Mouse (Mus musculus) kidney, adult 11 months (tissue): Measurements from ENCODE around the gene Crot.
"Not testable (repeated sequence)": the region's sequence is repeated elsewhere in the genome, so short reads cannot be mapped to it uniquely, and the experiment has no call there.

Experiments
- DNase-seq: peaks from one replicate; pipeline ENCODE4 v3.0.0; 2022

Crot gene

DNA sequence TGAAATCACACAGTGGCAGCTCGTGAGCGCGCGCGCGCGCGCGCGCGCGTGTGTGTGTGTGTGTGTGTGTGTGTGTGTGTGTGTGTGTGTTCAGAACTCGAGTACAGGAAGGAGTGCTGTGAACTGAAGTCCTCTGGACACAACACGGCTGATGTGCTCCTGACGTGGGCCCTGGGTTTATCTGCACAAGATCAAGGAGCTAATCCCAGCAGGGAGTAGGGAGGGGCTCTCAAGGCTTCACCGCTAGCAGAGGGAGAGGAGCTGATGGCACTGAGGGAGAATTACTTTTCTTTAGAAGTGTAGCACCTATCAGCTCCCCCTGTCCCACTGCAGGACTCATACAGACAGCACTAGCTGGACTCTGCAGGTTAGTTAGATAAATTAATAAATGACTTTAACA lies 5.5 kb downstream of the Crot start:
- DNase-seq: no peak

DNA sequence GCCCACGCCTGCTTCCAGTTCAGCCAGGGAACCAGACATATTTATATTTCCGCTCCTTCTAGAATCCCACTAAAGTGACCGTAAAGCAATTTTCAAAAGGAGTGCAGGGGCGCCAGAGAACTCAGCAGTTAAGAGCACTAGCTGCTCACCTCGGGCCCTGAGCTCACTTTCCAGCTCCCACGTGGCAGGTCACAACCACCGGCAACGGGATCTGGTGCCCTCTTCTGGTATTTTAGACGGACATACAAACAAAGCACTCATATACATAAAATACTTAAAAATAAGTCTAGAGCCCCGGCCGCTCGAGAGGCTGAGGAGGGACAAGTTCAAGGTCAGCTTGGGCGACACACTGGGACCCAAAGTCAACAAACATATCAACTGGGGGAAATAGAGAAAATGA lies 6.6 kb downstream of the Crot start:
- DNase-seq: no peak

- no peak for DNase-seq
These were observed 9.2 kb downstream of the Crot start for GRCm38 (mm10) chr5:8987925-8988324.

DNA sequence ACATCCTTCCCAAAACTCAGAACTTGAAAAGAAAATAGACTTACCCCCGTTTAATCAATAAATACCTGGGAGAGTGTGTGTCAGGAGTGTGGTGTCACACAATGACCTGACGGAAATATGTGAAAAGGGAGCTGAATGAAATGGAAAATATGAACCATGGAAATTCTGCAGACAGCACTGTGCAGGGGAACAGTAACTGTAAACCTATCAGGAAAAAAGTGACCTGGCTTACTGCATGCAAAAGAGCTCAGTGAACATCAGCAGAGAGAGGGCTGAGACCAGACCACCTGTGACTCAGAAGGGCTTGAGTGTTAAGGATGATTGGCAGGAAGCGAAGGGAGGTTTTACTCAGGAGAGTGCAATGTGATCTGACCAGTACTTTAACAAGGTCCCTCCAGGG lies 11.7 kb downstream of the Crot start:
- DNase-seq: no peak

GRCm38 (mm10) chr5:8974721-8975120 lies 22.4 kb downstream of the Crot start:
- DNase-seq: no peak

- DNase-seq: no peak
These were observed 24.8 kb downstream of the Crot start for GRCm38 (mm10) chr5:8972355-8972754.

- peak; percentile 30 for DNase-seq
These were observed 26.4 kb downstream of the Crot start for GRCm38 (mm10) chr5:8970694-8971093.

GRCm38 (mm10) chr5:8964487-8964886 lies 32.6 kb downstream of the Crot start:
- DNase-seq: no peak

- DNase-seq: no peak
These were observed 36.6 kb downstream of the Crot start for GRCm38 (mm10) chr5:8960534-8960933.

- no peak for DNase-seq
These were observed 41.6 kb downstream of the Crot start for GRCm38 (mm10) chr5:8955544-8955943.

DNA sequence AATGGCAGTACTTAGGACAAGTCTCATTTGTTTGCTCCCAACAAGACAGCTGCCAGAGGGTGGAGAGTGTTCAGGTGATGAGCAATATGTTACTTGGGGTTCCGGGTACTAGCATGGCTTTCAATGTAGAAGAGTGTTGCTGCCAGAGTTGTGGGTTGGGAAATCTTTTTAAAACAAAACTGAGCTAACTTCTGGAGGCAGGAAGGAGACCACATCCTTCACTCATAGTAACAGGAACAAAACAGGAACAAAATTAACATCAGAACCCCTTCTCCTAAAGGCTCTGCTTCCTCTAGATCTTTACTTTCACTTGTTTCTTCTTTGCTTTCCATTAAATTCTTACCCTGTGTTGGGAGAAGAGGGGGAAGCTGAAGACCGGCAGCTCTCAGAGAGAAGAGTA lies 43.5 kb downstream of the Crot start:
- DNase-seq: no peak

- DNase-seq: no peak
These were observed 49.6 kb downstream of the Crot start for GRCm38 (mm10) chr5:8947423-8948110.

DNA sequence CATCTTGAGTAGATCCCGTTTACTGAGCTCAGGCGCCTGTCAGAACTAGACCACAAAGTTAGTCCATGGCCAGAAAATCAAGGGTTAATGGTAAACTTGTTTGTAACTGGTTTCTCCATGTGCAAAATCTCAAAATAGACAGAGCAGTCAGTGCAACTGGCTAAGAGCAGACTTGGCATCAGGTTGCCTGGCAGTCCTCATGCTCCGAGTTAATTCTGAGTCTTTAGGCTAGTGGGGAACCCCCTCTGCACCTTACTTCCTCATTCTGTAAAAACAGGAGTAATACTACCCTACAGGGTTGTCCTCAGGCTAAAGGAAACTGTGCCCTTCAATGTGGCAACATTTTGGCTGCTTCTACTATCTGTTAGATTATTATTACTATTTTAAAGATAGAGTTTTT lies 53.3 kb downstream of the Crot start:
- DNase-seq: no peak

DNA sequence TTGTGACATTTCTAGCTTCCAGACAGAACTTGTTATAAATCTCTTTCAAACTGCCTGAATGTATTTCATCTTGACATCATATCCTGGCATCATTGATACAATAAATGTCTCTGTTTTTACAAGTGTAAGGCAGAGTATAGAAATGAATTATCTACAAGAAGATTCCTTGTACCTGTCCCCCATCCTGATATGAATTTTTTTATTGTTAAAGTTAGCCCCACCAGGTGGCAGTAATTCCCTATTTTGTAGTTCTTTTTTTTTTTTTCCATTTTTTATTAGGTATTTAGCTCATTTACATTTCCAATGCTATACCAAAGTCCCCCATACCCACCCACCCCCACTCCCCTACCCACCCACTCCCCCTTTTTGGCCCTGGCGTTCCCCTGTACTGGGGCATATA lies 55.9 kb downstream of the Crot start:
- not testable (repeated sequence) for DNase-seq

DNA sequence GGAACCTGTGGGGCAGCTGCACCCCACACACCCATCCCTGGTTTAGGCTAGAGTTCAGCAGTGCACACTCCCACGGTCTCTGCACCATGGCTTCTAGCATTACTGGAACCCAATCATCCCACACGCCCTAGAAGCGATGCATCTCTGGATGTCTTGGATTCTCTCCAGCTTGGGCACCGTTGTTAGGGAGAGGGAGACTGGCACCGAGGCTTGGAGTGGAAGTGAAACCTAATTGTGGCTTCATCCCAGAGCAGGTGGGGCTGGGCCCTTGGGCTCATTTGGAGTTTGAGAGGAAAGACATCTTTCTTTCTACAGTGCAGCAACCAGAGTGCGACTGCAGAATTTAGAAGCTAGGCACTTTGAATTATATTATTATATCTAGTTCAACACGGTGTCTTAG lies 59.2 kb downstream of the Crot start:
- no peak for DNase-seq

DNA sequence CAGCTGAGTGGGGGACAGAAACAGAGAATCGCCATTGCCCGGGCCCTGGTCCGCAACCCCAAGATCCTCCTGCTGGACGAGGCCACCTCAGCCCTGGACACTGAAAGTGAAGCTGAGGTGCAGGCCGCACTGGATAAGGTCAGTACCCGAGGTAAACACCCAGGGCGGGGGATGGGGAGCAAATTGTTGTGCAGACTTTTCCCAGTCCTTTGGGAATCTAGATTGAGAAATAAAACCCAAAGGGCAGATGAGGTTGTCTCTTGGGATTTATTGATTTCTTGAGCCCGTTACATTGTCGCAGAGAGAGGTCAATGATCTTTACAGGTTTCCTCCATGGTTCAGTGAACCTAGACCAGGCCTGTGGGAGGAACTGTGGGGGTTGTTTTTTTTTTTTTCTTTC lies 68.7 kb downstream of the Crot start:
- DNase-seq: no peak

GRCm38 (mm10) chr5:8917069-8917468 lies 80.1 kb downstream of the Crot start:
- DNase-seq: no peak

DNA sequence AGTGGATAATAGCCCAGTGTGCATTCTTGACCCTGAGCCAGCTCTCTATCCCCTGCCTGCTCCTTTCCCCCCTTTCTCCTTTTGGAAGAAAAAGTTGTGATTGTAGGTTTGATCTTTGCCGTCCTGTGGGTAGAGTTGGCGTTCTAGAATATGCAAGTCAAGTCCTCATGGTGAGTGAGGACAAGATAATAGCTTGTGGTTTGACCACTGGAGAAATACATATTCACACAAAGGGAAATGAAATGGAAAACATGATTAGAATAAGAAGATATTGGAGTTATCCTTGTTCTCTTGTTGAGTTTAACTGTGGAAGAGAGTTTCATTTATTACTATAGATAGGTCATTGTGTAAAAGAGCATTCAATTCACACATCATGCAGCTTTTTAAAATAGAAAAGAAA lies 80.7 kb downstream of the Crot start:
- no peak for DNase-seq
